Mouse (Mus musculus): ENCODE results near the gene Tekt2. TPM values are rescaled to one million over a fixed set of nuclear protein-coding genes. Genes with fewer than 3 reads are reported as not detected.
A peak's percentile ranks its signal among the peaks of the same experiment; 100 is the strongest.

The Tekt2 gene
- polyA plus RNA-seq, 1 experiment from 2014 or later: 1.1 TPM

- no peaks in the 10 kb centered on the region for H3K9me3 ChIP-seq (replicated peaks)
- no peak for ATAC-seq (replicated peaks; ENCODE audit: insufficient number of reproducible peaks, insufficient read depth, low FRiP score, low read depth)
- no peak overlapping the region for H3K4me2 ChIP-seq
- WGBS: 86% methylated on average over 6 of the region's 6 CpGs
- H3K27me3 ChIP-seq: peaks cover 28% of the 10 kb centered on the region
- no peaks in the 10 kb centered on the region for H3K36me3 ChIP-seq
- no peak overlapping the region for H3K4me3 ChIP-seq
- no peak overlapping the region for H3K9ac ChIP-seq
- no peak overlapping the region for H3K27ac ChIP-seq
- H3K4me1 ChIP-seq (replicated peaks): peaks cover 19% of the 10 kb centered on the region
Measured at GRCm38 (mm10) chr4:126306058-126306457, 19.4 kb downstream of the Tekt2 start.

- Histone ChIP-seq H3K4me2 (no peak overlapping the region), H3K27ac (no peak overlapping the region), H3K36me3 (no peaks in the 10 kb centered on the region), H3K9me3 (replicated peaks) (no peaks in the 10 kb centered on the region), H3K27me3 (peaks cover 34% of the 10 kb centered on the region), H3K4me1 (replicated peaks) (peaks cover 25% of the 10 kb centered on the region), H3K4me3 (no peak overlapping the region), H3K9ac (no peak overlapping the region)
- ATAC-seq (replicated peaks; ENCODE audit: insufficient number of reproducible peaks, insufficient read depth, low FRiP score, low read depth): no peak
- 92% methylated on average over 1 of the region's 1 CpGs for WGBS
Measured at GRCm38 (mm10) chr4:126305428-126305827, 20.1 kb downstream of the Tekt2 start.

GRCm38 (mm10) chr4:126303877-126304276, 21.6 kb downstream of the Tekt2 start:
- Histone ChIP-seq H3K4me2 (no peak overlapping the region), H3K4me1 (replicated peaks) (peaks cover 17% of the 10 kb centered on the region), H3K27ac (no peak overlapping the region), H3K27me3 (peaks cover 43% of the 10 kb centered on the region), H3K4me3 (no peak overlapping the region), H3K36me3 (no peaks in the 10 kb centered on the region), H3K9me3 (replicated peaks) (no peaks in the 10 kb centered on the region), H3K9ac (no peak overlapping the region)
- WGBS: 66% methylated on average over 4 of the region's 4 CpGs
- ATAC-seq (replicated peaks; ENCODE audit: insufficient number of reproducible peaks, insufficient read depth, low FRiP score, low read depth): no peak

GRCm38 (mm10) chr4:126301584-126302309, 23.7 kb downstream of the Tekt2 start:
- Histone ChIP-seq H3K9ac (no peak overlapping the region), H3K4me3 (peak overlapping the region; percentile 32)

GRCm38 (mm10) chr4:126300916-126301583, 24.4 kb downstream of the Tekt2 start:
- Histone ChIP-seq H3K4me2 (peak overlapping the region; percentile 59), H3K9ac (no peak overlapping the region), H3K9me3 (replicated peaks) (no peaks in the 10 kb centered on the region), H3K27me3 (peaks cover 65% of the 10 kb centered on the region), H3K4me3 (peak overlapping the region; percentile 32), H3K27ac (peak overlapping the region; percentile 10; the same call in 1 of the 2 replicates), H3K36me3 (no peaks in the 10 kb centered on the region), H3K4me1 (replicated peaks) (peaks cover 31% of the 10 kb centered on the region)
- ATAC-seq (replicated peaks; ENCODE audit: insufficient number of reproducible peaks, insufficient read depth, low FRiP score, low read depth): no peak
- WGBS: under 1% methylated on average over 50 of the region's 50 CpGs

More at GRCm38 (mm10) chr4:126301584-126302309, 23.7 kb downstream of the Tekt2 start:
- 12% methylated on average over 27 of the region's 27 CpGs for WGBS
- peaks cover 61% of the 10 kb centered on the region for H3K27me3 ChIP-seq
- H3K27ac ChIP-seq: no peak overlapping the region; the same call in 1 of the 2 replicates
- no peaks in the 10 kb centered on the region for H3K9me3 ChIP-seq (replicated peaks)
- H3K4me2 ChIP-seq: peak overlapping the region; percentile 59
- ATAC-seq (replicated peaks; ENCODE audit: insufficient number of reproducible peaks, insufficient read depth, low FRiP score, low read depth): no peak
- peaks cover 24% of the 10 kb centered on the region for H3K4me1 ChIP-seq (replicated peaks)
- H3K36me3 ChIP-seq: no peaks in the 10 kb centered on the region

GRCm38 (mm10) chr4:126296617-126297101, 28.8 kb downstream of the Tekt2 start:
- peak overlapping the region; percentile 53; the same call in 1 of the 2 replicates for H3K27ac ChIP-seq
- H3K9ac ChIP-seq: peak overlapping the region; percentile 53
- H3K36me3 ChIP-seq: no peaks in the 10 kb centered on the region
- under 1% methylated on average over 34 of the region's 34 CpGs for WGBS
- H3K27me3 ChIP-seq: peaks cover 59% of the 10 kb centered on the region
- H3K4me2 ChIP-seq: peak overlapping the region; percentile 67
- H3K4me1 ChIP-seq (replicated peaks): peaks cover 25% of the 10 kb centered on the region
- peak overlapping the region; percentile 38 for H3K4me3 ChIP-seq
- ATAC-seq (replicated peaks; ENCODE audit: insufficient number of reproducible peaks, insufficient read depth, low FRiP score, low read depth): no peak; the same call in 1 of the 2 replicates
- no peaks in the 10 kb centered on the region for H3K9me3 ChIP-seq (replicated peaks)

GRCm38 (mm10) chr4:126295937-126296336, 29.6 kb downstream of the Tekt2 start:
- peaks cover 53% of the 10 kb centered on the region for H3K27me3 ChIP-seq
- no peaks in the 10 kb centered on the region for H3K9me3 ChIP-seq (replicated peaks)
- no peak overlapping the region for H3K4me3 ChIP-seq
- no peaks in the 10 kb centered on the region for H3K36me3 ChIP-seq
- H3K27ac ChIP-seq: no peak overlapping the region
- peak overlapping the region; percentile 67 for H3K4me2 ChIP-seq
- H3K9ac ChIP-seq: no peak overlapping the region
- no peak for ATAC-seq (replicated peaks; ENCODE audit: insufficient number of reproducible peaks, insufficient read depth, low FRiP score, low read depth)
- WGBS: 48% methylated on average over 4 of the region's 4 CpGs
- peaks cover 18% of the 10 kb centered on the region for H3K4me1 ChIP-seq (replicated peaks)

- Histone ChIP-seq H3K4me2 (no peak overlapping the region), H3K36me3 (no peaks in the 10 kb centered on the region), H3K27me3 (peaks cover 51% of the 10 kb centered on the region), H3K9me3 (replicated peaks) (no peaks in the 10 kb centered on the region), H3K4me3 (no peak overlapping the region), H3K9ac (no peak overlapping the region), H3K27ac (no peak overlapping the region), H3K4me1 (replicated peaks) (peaks cover 13% of the 10 kb centered on the region)
- no peak for ATAC-seq (replicated peaks; ENCODE audit: insufficient number of reproducible peaks, insufficient read depth, low FRiP score, low read depth)
- WGBS: 69% methylated on average over 6 of the region's 6 CpGs
Measured at GRCm38 (mm10) chr4:126295152-126295551, 30.3 kb downstream of the Tekt2 start.

- peaks cover 21% of the 10 kb centered on the region for H3K4me1 ChIP-seq (replicated peaks)
- H3K9me3 ChIP-seq (replicated peaks): no peaks in the 10 kb centered on the region
- H3K4me3 ChIP-seq: no peak overlapping the region
- ATAC-seq (replicated peaks; ENCODE audit: insufficient number of reproducible peaks, insufficient read depth, low FRiP score, low read depth): no peak
- peaks cover 55% of the 10 kb centered on the region for H3K27me3 ChIP-seq
- no peaks in the 10 kb centered on the region for H3K36me3 ChIP-seq
- WGBS: 16% methylated on average over 13 of the region's 13 CpGs
- H3K27ac ChIP-seq: no peak overlapping the region
- no peak overlapping the region for H3K9ac ChIP-seq
- no peak overlapping the region for H3K4me2 ChIP-seq
Measured at GRCm38 (mm10) chr4:126291196-126291595, 34.3 kb downstream of the Tekt2 start.

GRCm38 (mm10) chr4:126290314-126290713, 35.2 kb downstream of the Tekt2 start:
- Histone ChIP-seq H3K9me3 (replicated peaks) (no peaks in the 10 kb centered on the region), H3K4me1 (replicated peaks) (peaks cover 21% of the 10 kb centered on the region), H3K27ac (no peak overlapping the region), H3K9ac (no peak overlapping the region), H3K36me3 (no peaks in the 10 kb centered on the region), H3K4me2 (no peak overlapping the region), H3K4me3 (no peak overlapping the region), H3K27me3 (peaks cover 54% of the 10 kb centered on the region)
- WGBS: 79% methylated on average over 8 of the region's 8 CpGs
- no peak for ATAC-seq (replicated peaks; ENCODE audit: insufficient number of reproducible peaks, insufficient read depth, low FRiP score, low read depth)

GRCm38 (mm10) chr4:126288085-126288666, 37.3 kb downstream of the Tekt2 start:
- H3K9me3 ChIP-seq (replicated peaks): no peaks in the 10 kb centered on the region
- peaks cover 21% of the 10 kb centered on the region for H3K4me1 ChIP-seq (replicated peaks)
- WGBS: 31% methylated on average over 17 of the region's 17 CpGs
- H3K4me3 ChIP-seq: peak overlapping the region; percentile 55
- ATAC-seq (replicated peaks; ENCODE audit: insufficient number of reproducible peaks, insufficient read depth, low FRiP score, low read depth): no peak
- H3K27ac ChIP-seq: 0 out of 2 replicates have a peak overlapping the region, but pooled peaks have one; percentile 18
- peaks cover 69% of the 10 kb centered on the region for H3K27me3 ChIP-seq
- H3K4me2 ChIP-seq: peak overlapping the region; percentile 77
- no peak overlapping the region for H3K9ac ChIP-seq
- H3K36me3 ChIP-seq: no peaks in the 10 kb centered on the region

Measured in heart, embryonic 15.5 days (tissue).